Mouse (Mus musculus) limb, embryonic 15.5 days (tissue): ENCODE measurements at regions not wholly inside any gene's neighbourhood (a gene's known extent, or its start where the extent isn't known, plus 50 kb on each side); places are given as distances from the start of the nearest gene placed in this dataset.
A peak's percentile ranks its signal among the peaks of the same experiment; 100 is the strongest.
"Not testable (repeated sequence)": the region's sequence is repeated elsewhere in the genome, so short reads cannot be mapped to it uniquely, and the experiment has no call there.

Source experiments
- ATAC-seq: fragments of 200-750 bp; cut with Nextera tagmentation; 2 replicates; pipeline ENCODE4 v1.8.0; 2017; ENCODE audit warnings: low read depth, moderate TSS enrichment; ENCODE audit not compliant: insufficient number of reproducible peaks, low FRiP score, low TSS enrichment
- H3K27ac ChIP-seq: fragments of 300-500 bp; sonication (generic); 2 replicates; pipeline ENCODE4 v1.5.1; 2015; ENCODE audit warnings: moderate library complexity, mild to moderate bottlenecking, inconsistent platforms
- H3K27me3 ChIP-seq: fragments of 300-500 bp; sonication (generic); 2 replicates; pipeline ENCODE4 v1.6.1; 2015; ENCODE audit warnings: inconsistent platforms
- H3K36me3 ChIP-seq: fragments of 300-500 bp; sonication (generic); 2 replicates; pipeline ENCODE4 v1.6.1; 2015; ENCODE audit warnings: inconsistent platforms
- H3K4me1 ChIP-seq: fragments of 300-500 bp; sonication (generic); 2 replicates; pipeline ENCODE4 v1.6.1; 2015; ENCODE audit warnings: inconsistent platforms
- H3K4me2 ChIP-seq: fragments of 300-500 bp; sonication (generic); 2 replicates; pipeline ENCODE4 v1.6.1; 2015; ENCODE audit warnings: mild to moderate bottlenecking, inconsistent platforms
- H3K4me3 ChIP-seq: fragments of 300-500 bp; sonication (generic); 2 replicates; pipeline ENCODE4 v1.5.1; 2015; ENCODE audit warnings: mild to moderate bottlenecking, inconsistent platforms
- H3K9ac ChIP-seq: fragments of 300-500 bp; sonication (generic); 2 replicates; pipeline ENCODE4 v1.6.1; 2015; ENCODE audit warnings: inconsistent platforms
- H3K9me3 ChIP-seq: fragments of 300-500 bp; sonication (generic); 2 replicates; pipeline ENCODE4 v1.6.1; 2016; ENCODE audit warnings: inconsistent platforms
- WGBS: fragments of 180-500 bp; shearing (Covaris S2); methylation state at CpG from one replicate; pipeline ENCODE4 v1.1.7; 2015; 5-methylcytosine and 5-hydroxymethylcytosine counted together

- not testable (repeated sequence) for ATAC-seq, H3K9ac ChIP-seq, H3K4me1 ChIP-seq, H3K36me3 ChIP-seq, H3K27me3 ChIP-seq, H3K9me3 ChIP-seq, H3K4me3 ChIP-seq, H3K27ac ChIP-seq, H3K4me2 ChIP-seq
- 42% methylated on average over 4 of the region's 4 CpGs for WGBS
Observed at GRCm38 (mm10) chr12:21680026-21680425, 262.6 kb upstream of the Ywhaq start.

- H3K9ac ChIP-seq, H3K27ac ChIP-seq, H3K4me3 ChIP-seq, H3K4me1 ChIP-seq, H3K4me2 ChIP-seq, H3K27me3 ChIP-seq, ATAC-seq, H3K36me3 ChIP-seq: not testable (repeated sequence)
- 88% methylated on average over 8 of the region's 8 CpGs for WGBS
- H3K9me3 ChIP-seq = peaks cover 15% of the 10 kb centered on the region
Observed at GRCm38 (mm10) chr12:21649381-21649780, 231.9 kb upstream of the Ywhaq start.

- not testable (repeated sequence) for H3K27me3 ChIP-seq, H3K4me1 ChIP-seq, H3K36me3 ChIP-seq, H3K9me3 ChIP-seq, H3K4me2 ChIP-seq, H3K9ac ChIP-seq, H3K27ac ChIP-seq, ATAC-seq, H3K4me3 ChIP-seq
- 17% methylated on average over 2 of the region's 2 CpGs for WGBS
Observed at GRCm38 (mm10) chr12:21613781-21614180, 196.3 kb upstream of the Ywhaq start.

GRCm38 (mm10) chr12:21568415-21569040, 151.1 kb upstream of the Ywhaq start:
- Histone ChIP-seq H3K4me1 (no peaks in the 10 kb centered on the region), H3K36me3 (no peaks in the 10 kb centered on the region), H3K27me3 (no peaks in the 10 kb centered on the region), H3K27ac (no peak overlapping the region), H3K4me2 (no peak overlapping the region), H3K9me3 (no peaks in the 10 kb centered on the region), H3K4me3 (no peak overlapping the region), H3K9ac (no peak overlapping the region)
- ATAC-seq = no peak
- WGBS = 70% methylated on average over 7 of the region's 7 CpGs

- not testable (repeated sequence) for H3K4me2 ChIP-seq, H3K4me3 ChIP-seq, H3K36me3 ChIP-seq, H3K27ac ChIP-seq, H3K4me1 ChIP-seq, ATAC-seq, H3K9me3 ChIP-seq, H3K27me3 ChIP-seq, H3K9ac ChIP-seq
- 56% methylated on average over 2 of the region's 2 CpGs for WGBS
Observed at GRCm38 (mm10) chr12:21543962-21544361, 126.5 kb upstream of the Ywhaq start.

GRCm38 (mm10) chr12:21543153-21543894, 125.9 kb upstream of the Ywhaq start:
- H3K36me3 ChIP-seq, H3K9me3 ChIP-seq, H3K27ac ChIP-seq, H3K4me1 ChIP-seq, H3K27me3 ChIP-seq: not testable (repeated sequence)
- Histone ChIP-seq H3K9ac (peak overlapping the region; percentile 33), H3K4me3 (peak overlapping the region; percentile 52), H3K4me2 (peak overlapping the region; percentile 69)
- WGBS = 3% methylated on average over 33 of the region's 34 CpGs
- ATAC-seq = peak; percentile 40; the same call in 1 of the 2 replicates

- Histone ChIP-seq H3K36me3 (no peaks in the 10 kb centered on the region), H3K27ac (no peak overlapping the region), H3K4me2 (no peak overlapping the region), H3K4me3 (no peak overlapping the region), H3K9me3 (no peaks in the 10 kb centered on the region), H3K4me1 (no peaks in the 10 kb centered on the region), H3K9ac (no peak overlapping the region), H3K27me3 (no peaks in the 10 kb centered on the region)
- no peak for ATAC-seq
- WGBS = 84% methylated on average over 3 of the region's 3 CpGs
Observed at GRCm38 (mm10) chr12:21531766-21532165, 114.3 kb upstream of the Ywhaq start.

- not testable (repeated sequence) for H3K4me1 ChIP-seq, H3K27me3 ChIP-seq, H3K4me3 ChIP-seq, H3K27ac ChIP-seq, H3K9ac ChIP-seq, H3K9me3 ChIP-seq, H3K4me2 ChIP-seq, ATAC-seq, H3K36me3 ChIP-seq
- 84% methylated on average over 3 of the region's 3 CpGs for WGBS
Observed at GRCm38 (mm10) chr12:21529367-21529766, 111.9 kb upstream of the Ywhaq start.

- not testable (repeated sequence) for ATAC-seq, H3K4me2 ChIP-seq, H3K9ac ChIP-seq, H3K4me1 ChIP-seq, H3K27ac ChIP-seq, H3K4me3 ChIP-seq, H3K27me3 ChIP-seq, H3K9me3 ChIP-seq, H3K36me3 ChIP-seq
- WGBS = 76% methylated on average over 8 of the region's 8 CpGs
Observed at GRCm38 (mm10) chr12:21527336-21527735, 109.9 kb upstream of the Ywhaq start.

- H3K4me3 ChIP-seq, H3K27ac ChIP-seq, H3K4me1 ChIP-seq, H3K27me3 ChIP-seq, ATAC-seq, H3K4me2 ChIP-seq, H3K9ac ChIP-seq, H3K36me3 ChIP-seq, H3K9me3 ChIP-seq: not testable (repeated sequence)
- WGBS = 96% methylated on average over 2 of the region's 2 CpGs
Observed at GRCm38 (mm10) chr12:21526906-21527305, 109.5 kb upstream of the Ywhaq start.

- H3K36me3 ChIP-seq, H3K4me2 ChIP-seq, H3K27ac ChIP-seq, H3K4me3 ChIP-seq, H3K9ac ChIP-seq, H3K9me3 ChIP-seq, ATAC-seq, H3K4me1 ChIP-seq, H3K27me3 ChIP-seq: not testable (repeated sequence)
- 40% methylated on average over 6 of the region's 6 CpGs for WGBS
Observed at GRCm38 (mm10) chr12:21525567-21525966, 108.1 kb upstream of the Ywhaq start.

GRCm38 (mm10) chr12:21522621-21523020, 105.2 kb upstream of the Ywhaq start:
- Histone ChIP-seq H3K27me3 (no peaks in the 10 kb centered on the region), H3K4me1 (no peaks in the 10 kb centered on the region), H3K4me2 (no peak overlapping the region), H3K4me3 (no peak overlapping the region), H3K9ac (no peak overlapping the region), H3K27ac (no peak overlapping the region), H3K36me3 (no peaks in the 10 kb centered on the region), H3K9me3 (no peaks in the 10 kb centered on the region; the same call in 1 of the 2 replicates)
- ATAC-seq = no peak
- WGBS = 59% methylated on average over 3 of the region's 3 CpGs
